23 mouse cellular contexts compared by ENCODE assay signal in genomic region chr8:45235228-45235627, GRCm38 (mm10). TPM values are rescaled to one million over a fixed set of nuclear protein-coding genes. Genes with fewer than 3 reads are reported as not detected.
"Had no signal": no experiment of that assay in that cellular context is flagged by ENCODE, and none has a peak within 500 bp of the region (broad histone marks: within the 10 kb centered on the region; RNA-seq: fewer than 3 reads in every experiment).

No protein-coding gene starts in this region.

- H3K9me3 ChIP-seq: lung, embryonic 15.5 days; megakaryocyte, embryonic 14.5 days; midbrain, embryonic 13.5 days; midbrain, embryonic 15.5 days; neural tube, embryonic 12.5 days; stomach, embryonic 15.5 days had no signal

- H3K4me3 ChIP-seq: lung, embryonic 15.5 days; megakaryocyte, embryonic 14.5 days; midbrain, embryonic 13.5 days; midbrain, embryonic 15.5 days; neural tube, embryonic 12.5 days; stomach, embryonic 15.5 days had no signal

- H3K4me1 ChIP-seq: megakaryocyte, embryonic 14.5 days had no signal

- H3K36me3 ChIP-seq: lung, embryonic 15.5 days; midbrain, embryonic 13.5 days; midbrain, embryonic 15.5 days; neural tube, embryonic 12.5 days; stomach, embryonic 15.5 days had no signal

- H3K27ac ChIP-seq: lung, embryonic 15.5 days; macrophage; midbrain, embryonic 13.5 days; midbrain, embryonic 15.5 days; neural tube, embryonic 12.5 days; stomach, embryonic 15.5 days; stomach, postnatal 0 days had no signal

- H3K4me2 ChIP-seq: lung, embryonic 15.5 days; midbrain, embryonic 11.5 days; midbrain, embryonic 13.5 days; midbrain, embryonic 15.5 days; neural tube, embryonic 12.5 days; stomach, embryonic 15.5 days had no signal

- ATAC-seq: lung, postnatal 0 days; midbrain, embryonic 13.5 days had no signal

- H3K9ac ChIP-seq: lung, embryonic 15.5 days; midbrain, embryonic 13.5 days; midbrain, embryonic 15.5 days; neural tube, embryonic 12.5 days; stomach, embryonic 15.5 days had no signal

- DNase-seq: lung, adult 2 months; lung, postnatal 14 days; lung, postnatal 36 days; thymus, adult 2 months; thymus, postnatal 25 days; thymus, postnatal 4 days had no signal

- H3K27me3 ChIP-seq: lung, embryonic 15.5 days; megakaryocyte, embryonic 14.5 days; midbrain, embryonic 13.5 days; midbrain, embryonic 15.5 days; neural tube, embryonic 12.5 days; stomach, embryonic 15.5 days had no signal

RNA-seq across cellular contexts. Expression of gene F11, which starts 26.6 kb away (rescaled TPM):
- total RNA-seq: megakaryocyte progenitor cell, adult 5-6 weeks; midbrain, postnatal 0 days; monocyte, adult 5-6 weeks; neutrophil, adult 5-6 weeks had no signal
- polyA plus RNA-seq: lung, embryonic 15.5 days; lung, postnatal 0 days; macrophage; midbrain, embryonic 11.5 days; midbrain, embryonic 15.5 days; midbrain, postnatal 0 days; neural tube, embryonic 12.5 days; neural tube, embryonic 14.5 days; spleen, adult 2 months; thymus, adult 2 months; urinary bladder, adult 2 months had no signal

RNA-seq across cellular contexts. Expression of gene Klkb1, which starts 59.4 kb away (rescaled TPM):
- total RNA-seq: megakaryocyte progenitor cell, adult 5-6 weeks; neutrophil, adult 5-6 weeks had no signal
- polyA plus RNA-seq: lung, embryonic 15.5 days; midbrain, embryonic 11.5 days; midbrain, embryonic 13.5 days; neural tube, embryonic 12.5 days; thymus, adult 2 months had no signal
